Mouse (Mus musculus): Measurements from ENCODE around the gene Map3k9.

GRCm38 (mm10) chr12:81687873-81688272 lies 93.1 kb downstream of the Map3k9 start:
- no peak for TF ChIP-seq CTCF (conservative IDR thresholded peaks at IDR 0.05; ENCODE audit: low read length)
- TF ChIP-seq POU5F1 (IDR thresholded peaks at IDR 0.05; ENCODE audit: borderline replicate concordance, low read length) = no peak

Data from E14TG2a.4 (cell line).